Mouse (Mus musculus) spleen, adult 2 months (tissue): Measurements from ENCODE around the gene Cryab. TPM values are rescaled to one million over a fixed set of nuclear protein-coding genes. Genes with fewer than 3 reads are reported as not detected.

Source experiments
- DNase-seq, 2 experiments: peaks; one replicate each; pipeline versions ENCODE4 v3.0.0 to v3.0.0-alpha.2; 2012 to 2021; ENCODE audit warnings: low spot score in 2 of 2, low read depth in 1 of 2
- H3K27ac ChIP-seq: fragments of 200-500 bp; 2 replicates; pipeline ENCODE4 v1.5.1; 2012; ENCODE audit warnings: low read length, inconsistent platforms; ENCODE audit not compliant: insufficient read depth
- H3K27me3 ChIP-seq: fragments of 200-500 bp; 2 replicates; pipeline ENCODE4 v1.6.1; 2012; ENCODE audit warnings: mild to moderate bottlenecking, moderate library complexity, low read length, inconsistent platforms; ENCODE audit not compliant: control insufficient read depth, insufficient read depth
- H3K36me3 ChIP-seq: fragments of 200-500 bp; 2 replicates; pipeline ENCODE4 v1.6.1; 2012; ENCODE audit warnings: mild to moderate bottlenecking, low read length, inconsistent platforms; ENCODE audit not compliant: control insufficient read depth, insufficient read depth
- H3K4me1 ChIP-seq: fragments of 200-500 bp; 2 replicates; pipeline ENCODE4 v1.6.1; 2011; ENCODE audit warnings: inconsistent platforms; ENCODE audit not compliant: control insufficient read depth, insufficient read depth, insufficient read length
- H3K4me3 ChIP-seq: fragments of 200-500 bp; 2 replicates; pipeline ENCODE4 v1.5.1; 2011; ENCODE audit warnings: mild to moderate bottlenecking, inconsistent platforms; ENCODE audit not compliant: insufficient read depth, insufficient read length; ENCODE audit errors: extremely low read depth
- CTCF ChIP-seq: fragments of 200-500 bp; IDR thresholded peaks from 2 replicates; pipeline ENCODE4 v1.5.1; 2011; ENCODE audit warnings: mild to moderate bottlenecking, inconsistent platforms; ENCODE audit not compliant: insufficient read depth, insufficient read length, insufficient replicate concordance; ENCODE audit errors: extremely low read depth
- POLR2A ChIP-seq: fragments of 200-500 bp; IDR thresholded peaks from 2 replicates; pipeline ENCODE4 v1.6.1; 2011; ENCODE audit warnings: low read depth, low read length, inconsistent platforms
- WGBS: fragments of 180-500 bp; shearing (Covaris S2); methylation state at CpG from one replicate; pipeline ENCODE4 v1.1.7; 2018; 5-methylcytosine and 5-hydroxymethylcytosine counted together
- polyA plus RNA-seq: library from polyadenylated mRNA; depleted of rRNA; stranded (reverse); fragments of >200 nt; gene quantifications from 2 replicates; pipeline ENCODE4 v1.2.3, GENCODE M21; 2012

Cryab gene
- polyA plus RNA-seq, 1 experiment = 13.5 TPM

DNA sequence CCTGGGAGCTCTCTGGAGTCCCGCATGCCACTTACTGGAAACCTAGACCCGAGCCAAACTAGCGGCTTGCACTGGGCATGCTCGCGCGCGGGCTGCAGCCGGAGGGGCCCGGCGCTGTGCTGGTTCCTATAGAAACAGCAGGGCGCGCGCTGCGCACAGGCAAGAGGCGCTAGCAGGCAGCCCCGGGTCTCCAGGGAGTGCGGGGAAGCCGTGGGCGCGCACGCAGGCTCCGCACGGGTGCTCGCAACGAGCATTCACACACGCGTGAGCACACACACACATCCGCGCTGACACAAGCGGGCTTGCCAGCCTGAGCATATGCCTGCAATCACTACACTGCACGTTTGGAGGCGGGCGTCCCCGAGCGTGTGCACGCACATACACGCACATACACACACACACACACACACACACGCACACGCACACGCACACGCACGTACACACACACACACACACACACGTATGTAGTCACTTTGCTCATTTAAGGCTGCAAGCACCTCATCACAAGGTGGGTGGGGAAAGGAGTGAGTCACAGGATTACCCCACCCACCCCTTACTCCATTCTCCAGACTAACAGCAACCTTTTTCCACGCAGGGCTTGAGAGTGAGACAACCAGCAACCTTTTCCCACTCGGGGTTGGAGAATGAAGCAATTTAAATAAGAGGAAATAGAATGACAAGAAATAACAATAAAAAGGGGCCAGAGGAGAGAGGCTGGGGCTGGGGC is 23.0 kb upstream of the Cryab start:
- Histone ChIP-seq H3K27ac (no peak overlapping the region), H3K4me1 (peaks cover 8% of the 10 kb centered on the region), H3K4me3 (peak overlapping the region; percentile 42), H3K36me3 (no peaks in the 10 kb centered on the region), H3K27me3 (peaks cover 4% of the 10 kb centered on the region; the same call in 1 of the 2 replicates)
- peak in 1 of 2 experiments; percentile 8 for DNase-seq
- TF ChIP-seq POLR2A (no peak), CTCF (no peak)
- 2% methylated on average over 42 of the region's 45 CpGs for WGBS

DNA sequence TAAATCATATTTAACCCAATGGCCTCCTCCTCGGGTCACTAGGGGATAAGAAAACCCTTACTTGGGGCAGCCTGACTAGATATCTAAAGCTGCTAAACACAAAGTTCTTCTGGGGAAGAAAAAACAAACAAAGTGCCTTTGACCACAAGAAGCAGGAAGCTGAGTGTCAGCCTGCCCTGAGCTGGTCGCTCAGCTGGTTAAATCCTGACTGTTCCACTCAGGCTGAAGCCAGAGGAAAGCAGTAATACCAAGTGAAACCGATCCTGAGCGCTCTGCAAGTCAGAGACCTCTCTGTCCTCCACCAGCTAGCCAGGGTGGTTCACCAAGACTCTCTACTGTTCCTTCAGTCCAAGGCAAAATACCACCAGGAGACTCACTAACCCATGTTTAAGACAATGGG is 21.5 kb upstream of the Cryab start:
- H3K36me3 ChIP-seq = no peaks in the 10 kb centered on the region
- no peak for DNase-seq
- peaks cover 8% of the 10 kb centered on the region for H3K4me1 ChIP-seq
- no peak overlapping the region for H3K27ac ChIP-seq
- peaks cover 4% of the 10 kb centered on the region; the same call in 1 of the 2 replicates for H3K27me3 ChIP-seq
- TF ChIP-seq CTCF = no peak
- no peak for TF ChIP-seq POLR2A
- 24% methylated on average over 4 of the region's 4 CpGs for WGBS
- no peak overlapping the region for H3K4me3 ChIP-seq

DNA sequence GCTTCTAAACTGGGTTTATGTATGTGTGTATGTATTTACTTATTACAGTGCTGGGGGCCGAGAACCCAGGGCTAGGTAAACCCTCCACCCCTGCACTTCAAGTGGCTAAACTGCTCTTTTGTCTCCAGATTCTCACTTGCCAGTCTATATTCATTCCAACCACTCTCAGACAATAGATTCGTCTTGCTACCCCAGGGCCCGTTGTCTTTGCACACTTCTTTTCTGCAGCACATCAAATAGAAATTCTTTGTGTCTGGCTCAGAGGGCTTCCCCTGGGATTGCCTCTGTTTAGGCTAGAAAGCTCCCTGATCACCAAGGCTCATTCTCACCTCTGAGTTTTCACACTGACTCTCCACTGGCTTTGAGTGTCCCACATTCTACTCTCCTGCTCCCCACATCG is 18.6 kb upstream of the Cryab start:
- no peak overlapping the region for H3K4me3 ChIP-seq
- H3K27ac ChIP-seq = no peak overlapping the region
- DNase-seq = no peak
- 73% methylated on average over 4 of the region's 4 CpGs for WGBS
- H3K27me3 ChIP-seq = peaks cover 4% of the 10 kb centered on the region; the same call in 1 of the 2 replicates
- H3K36me3 ChIP-seq = no peaks in the 10 kb centered on the region
- TF ChIP-seq POLR2A (no peak), CTCF (no peak)
- H3K4me1 ChIP-seq = peaks cover 8% of the 10 kb centered on the region

DNA sequence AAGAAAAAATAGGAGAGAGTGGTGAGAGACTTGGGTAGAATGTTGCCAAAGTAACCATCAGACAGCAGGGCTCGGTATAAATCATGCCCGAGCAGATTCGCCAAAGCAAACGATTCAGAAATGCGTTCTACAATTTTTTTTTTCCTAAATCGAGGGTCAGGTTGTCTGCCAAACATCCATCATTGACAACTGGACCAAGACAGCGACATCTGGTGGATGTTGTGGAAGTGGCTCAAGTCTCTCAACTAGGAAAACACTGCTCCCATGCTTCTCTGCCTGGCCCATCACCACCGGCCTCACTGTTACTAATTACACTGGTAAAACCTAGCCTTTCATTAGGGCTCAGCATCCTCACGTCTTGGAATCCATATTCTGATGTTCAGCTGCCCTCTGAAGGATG is 16.1 kb upstream of the Cryab start:
- H3K4me3 ChIP-seq = no peak overlapping the region
- no peak overlapping the region for H3K27ac ChIP-seq
- no peaks in the 10 kb centered on the region for H3K4me1 ChIP-seq
- WGBS = 4% methylated on average over 9 of the region's 9 CpGs
- peak in 1 of 2 experiments; percentile 14 for DNase-seq
- TF ChIP-seq CTCF (peak; percentile 31; the same call in 1 of the 2 replicates), POLR2A (no peak)
- H3K36me3 ChIP-seq = no peaks in the 10 kb centered on the region
- no peaks in the 10 kb centered on the region for H3K27me3 ChIP-seq

- no peaks in the 10 kb centered on the region for H3K4me1 ChIP-seq
- peak within 1 kb of the TSS; percentile 6; the same call in 1 of the 2 replicates for H3K4me3 ChIP-seq
- no peak within 1 kb of the TSS for H3K27ac ChIP-seq
- WGBS = 9% methylated on average over 36 of the region's 36 CpGs
- H3K36me3 ChIP-seq = no peaks in the 10 kb centered on the region
- TF ChIP-seq POLR2A = no peak
- no peak for TF ChIP-seq CTCF
- peak; percentile 49 to 69 for DNase-seq
- no peaks in the 10 kb centered on the region for H3K27me3 ChIP-seq
Observed at GRCm38 (mm10) chr9:50738914-50739870, 11.9 kb upstream of the Cryab start, which contains the start of gene Dixdc1. Gene Dixdc1 (minus strand): TSS chr9:50739517.

DNA sequence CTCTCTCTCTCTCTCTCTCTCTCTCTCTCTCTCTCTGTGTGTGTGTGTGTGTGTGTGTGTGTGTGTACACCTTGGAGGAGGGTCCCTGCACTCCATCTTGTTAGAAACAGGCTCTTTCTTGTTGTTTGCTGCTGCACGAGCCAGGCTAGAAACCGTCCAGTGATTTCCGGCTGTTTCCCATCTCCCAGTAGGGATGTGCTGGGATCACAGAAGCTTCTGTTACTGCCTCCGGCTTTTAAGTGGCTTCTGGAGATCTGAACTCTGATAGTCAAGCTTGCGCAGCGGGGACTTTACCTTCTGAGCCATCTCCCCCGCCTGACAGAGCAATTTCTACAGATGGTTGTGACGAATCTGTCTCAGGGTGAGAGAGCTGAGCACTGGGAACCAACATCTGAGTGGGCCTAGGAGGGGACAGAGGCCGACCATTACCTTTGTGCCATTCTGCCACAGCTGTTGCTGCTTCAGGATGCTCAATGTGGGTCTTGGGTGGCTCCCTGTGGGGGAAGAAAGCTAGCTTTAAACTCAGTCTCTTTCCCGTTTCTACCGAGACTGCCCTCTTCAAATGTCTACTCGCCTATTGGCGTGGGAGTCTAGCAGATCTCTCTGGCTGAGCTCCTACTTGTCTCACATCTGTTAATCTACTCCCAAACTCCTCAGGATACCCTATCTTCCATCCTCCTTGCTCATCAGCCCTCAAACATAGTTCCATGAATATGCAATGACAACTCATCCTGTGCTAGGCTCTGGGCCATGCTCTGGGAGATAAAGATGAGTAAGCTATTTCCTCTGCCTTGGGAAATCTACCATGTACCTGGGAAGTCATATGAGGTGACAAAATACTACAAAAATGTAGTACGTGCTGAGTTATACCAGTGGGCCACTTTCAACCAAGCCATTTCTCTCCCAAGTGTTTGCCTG is 10.0 kb upstream of the Cryab start:
- Histone ChIP-seq H3K4me1 (no peaks in the 10 kb centered on the region), H3K4me3 (no peak overlapping the region), H3K27me3 (no peaks in the 10 kb centered on the region; the same call in 1 of the 2 replicates), H3K27ac (no peak overlapping the region), H3K36me3 (no peaks in the 10 kb centered on the region)
- no peak for DNase-seq
- WGBS = 84% methylated on average over 14 of the region's 14 CpGs
- TF ChIP-seq CTCF (no peak), POLR2A (no peak)
